9 mouse cellular contexts compared by ENCODE assay signal in the genomic region with DNA sequence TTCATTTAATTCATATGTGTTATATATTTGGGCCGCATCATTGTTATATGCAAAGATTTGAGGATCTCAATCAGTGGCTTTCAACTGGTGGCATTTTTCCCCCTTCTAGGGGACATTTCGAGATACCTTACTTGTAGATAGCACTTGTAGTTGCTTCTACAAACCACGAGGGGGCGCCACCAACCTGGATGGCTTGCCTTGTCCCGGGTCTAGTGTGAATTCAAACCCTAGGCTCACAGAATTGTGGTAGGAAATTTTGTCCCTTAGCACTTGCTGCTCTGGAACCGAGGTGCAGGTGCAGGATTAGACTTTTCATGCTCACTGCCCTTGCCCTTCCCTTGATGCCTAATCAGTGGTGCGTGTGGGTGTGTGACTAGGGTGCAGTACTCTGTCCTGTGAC.
DNase-seq lines count a peak whose midpoint lies in the region; ATAC-seq and TF ChIP-seq lines count a peak whose summit lies in the region.
"Had no signal": no experiment of that assay in that cellular context is flagged by ENCODE, and none has a peak within 500 bp of the region (broad histone marks: within the 10 kb centered on the region; RNA-seq: fewer than 3 reads in every experiment).

No protein-coding gene starts in this region.

- peak; percentile 90 for DNase-seq in forebrain, embryonic 11.5 days (ENCODE audit: low spot score)
- peak; percentile 49 to 56 for DNase-seq in adrenal gland, postnatal 4 days (ENCODE audit: low spot score in 2 of 2)
- peak; percentile 79 to 87 for DNase-seq in layer of hippocampus, postnatal 10 days (ENCODE audit: low spot score in 2 of 2)
- DNase-seq in mesoderm, embryonic 11.5 days (ENCODE audit: low read depth, low spot score) = peak; percentile 76
- DNase-seq in splenic B cell, adult 2 months (ENCODE audit: low read depth, low spot score) = peak; percentile 82

- peak; percentile 24 for TF ChIP-seq CTCF in C2C12 (IDR thresholded peaks at IDR 0.05; ENCODE audit: control insufficient read depth, insufficient read depth, insufficient read length)
- TF ChIP-seq CTCF in embryonic fibroblast, embryonic 13.5 days (IDR thresholded peaks at IDR 0.05; ENCODE audit: borderline replicate concordance, insufficient read depth, low read length) = peak; percentile 40; the same call in 1 of the 2 replicates

- H3K9ac ChIP-seq in forebrain, embryonic 11.5 days (ENCODE audit: low read length) = no peak overlapping the region
- no peak overlapping the region for H3K9ac ChIP-seq in forebrain, embryonic 12.5 days
- H3K9ac ChIP-seq: limb, embryonic 15.5 days had no signal

- TF ChIP-seq POLR2A in embryonic fibroblast, embryonic 13.5 days (IDR thresholded peaks at IDR 0.05; ENCODE audit: low read depth, low read length) = no peak

- no peak for ATAC-seq in forebrain, embryonic 11.5 days (replicated peaks; ENCODE audit: low FRiP score)
- ATAC-seq in forebrain, embryonic 12.5 days (ENCODE audit: low FRiP score) = no peak

- H3ac ChIP-seq in C2C12 (ENCODE audit: control insufficient read depth, insufficient read length, low read depth) = no peak overlapping the region

- H3K4me3 ChIP-seq in forebrain, embryonic 11.5 days (ENCODE audit: low read depth, low read length) = no peak overlapping the region
- no peak overlapping the region for H3K4me3 ChIP-seq in forebrain, embryonic 12.5 days (replicated peaks)
- H3K4me3 ChIP-seq in C2C12 (ENCODE audit: insufficient read depth, poor library complexity, severe bottlenecking) = no peak overlapping the region
- no peak overlapping the region for H3K4me3 ChIP-seq in embryonic fibroblast, embryonic 13.5 days (ENCODE audit: insufficient read depth, low read length)
- H3K4me3 ChIP-seq: limb, embryonic 15.5 days had no signal

- H3K4me1 ChIP-seq in forebrain, embryonic 11.5 days (replicated peaks; ENCODE audit: control insufficient read depth, insufficient read depth, low read length) = no peaks in the 10 kb centered on the region
- H3K4me1 ChIP-seq in forebrain, embryonic 12.5 days = peaks cover 17% of the 10 kb centered on the region
- H3K4me1 ChIP-seq in embryonic fibroblast, embryonic 13.5 days (ENCODE audit: control insufficient read depth, insufficient read depth, low read length) = no peaks in the 10 kb centered on the region
- H3K4me1 ChIP-seq: limb, embryonic 15.5 days had no signal

- no peaks in the 10 kb centered on the region for H3K36me3 ChIP-seq in forebrain, embryonic 11.5 days (ENCODE audit: control insufficient read depth, insufficient read depth, low read length)
- no peaks in the 10 kb centered on the region for H3K36me3 ChIP-seq in forebrain, embryonic 12.5 days (replicated peaks)
- H3K36me3 ChIP-seq in C2C12 (ENCODE audit: control insufficient read depth, insufficient read depth) = no peaks in the 10 kb centered on the region
- H3K36me3 ChIP-seq in splenic B cell, adult 2 months (ENCODE audit: control insufficient read depth, insufficient read depth, low read length, poor library complexity, severe bottlenecking) = no peaks in the 10 kb centered on the region
- H3K36me3 ChIP-seq: limb, embryonic 15.5 days had no signal

- H3K27me3 ChIP-seq in forebrain, embryonic 11.5 days (ENCODE audit: control insufficient read depth, insufficient read depth, low read length) = no peaks in the 10 kb centered on the region; the same call in 1 of the 2 replicates
- peaks cover 58% of the 10 kb centered on the region for H3K27me3 ChIP-seq in forebrain, embryonic 12.5 days
- peaks cover 15% of the 10 kb centered on the region for H3K27me3 ChIP-seq in C2C12 (ENCODE audit: control insufficient read depth, insufficient read depth, insufficient read length)
- no peaks in the 10 kb centered on the region for H3K27me3 ChIP-seq in splenic B cell, adult 2 months (ENCODE audit: control insufficient read depth, insufficient read depth, low read length, poor library complexity, severe bottlenecking)

- no peak overlapping the region for H3K4me2 ChIP-seq in forebrain, embryonic 11.5 days (ENCODE audit: low read depth, low read length, severe bottlenecking)
- no peak overlapping the region for H3K4me2 ChIP-seq in forebrain, embryonic 12.5 days
- H3K4me2 ChIP-seq: limb, embryonic 15.5 days had no signal

- WGBS in forebrain, embryonic 11.5 days = 20% methylated on average over 7 of the region's 7 CpGs
- 21% methylated on average over 7 of the region's 7 CpGs for WGBS in forebrain, embryonic 12.5 days

- no peaks in the 10 kb centered on the region for H3K9me3 ChIP-seq in forebrain, embryonic 11.5 days (ENCODE audit: control insufficient read depth, low read length)
- H3K9me3 ChIP-seq in forebrain, embryonic 12.5 days = no peaks in the 10 kb centered on the region
- H3K9me3 ChIP-seq: limb, embryonic 15.5 days had no signal

- no peaks in the 10 kb centered on the region for H3K79me2 ChIP-seq in C2C12 (ENCODE audit: control insufficient read depth, insufficient read depth)

- H3K79me3 ChIP-seq in C2C12 (ENCODE audit: low read depth) = no peaks in the 10 kb centered on the region

- no peak overlapping the region for H3K27ac ChIP-seq in forebrain, embryonic 11.5 days (ENCODE audit: low read depth, low read length)
- no peak overlapping the region for H3K27ac ChIP-seq in forebrain, embryonic 12.5 days
- no peak overlapping the region for H3K27ac ChIP-seq in embryonic fibroblast, embryonic 13.5 days (ENCODE audit: insufficient read depth, low read length)
- H3K27ac ChIP-seq: limb, embryonic 15.5 days had no signal

TF ChIP-seq in C2C12, 6 proteins besides CTCF, POLR2A, EP300 and RAD21:
- TF ChIP-seq MAX (IDR thresholded peaks at IDR 0.05) (no peak), FOSL1 (IDR thresholded peaks at IDR 0.05; ENCODE audit: insufficient read depth, low read length, poor library complexity, severe bottlenecking) (no peak), MYOG (IDR thresholded peaks at IDR 0.05; ENCODE audit: control insufficient read depth, extremely low read depth, insufficient read length) (no peak), USF1 (IDR thresholded peaks at IDR 0.05; ENCODE audit: low read depth) (no peak), CEBPB (IDR thresholded peaks at IDR 0.05; ENCODE audit: low read depth) (no peak), MYOD1 (IDR thresholded peaks at IDR 0.05; ENCODE audit: control insufficient read depth, insufficient read length, low read depth) (no peak)
